Mouse (Mus musculus) erythroblast, embryonic 14.5 days (primary cell): ENCODE data around the gene Ripk3. TPM values are rescaled to one million over a fixed set of nuclear protein-coding genes. Genes with fewer than 3 reads are reported as not detected.

Experiments
- H3K27me3 ChIP-seq: 2 replicates; pipeline ENCODE4 v1.6.1; 2012; ENCODE audit warnings: inconsistent platforms; ENCODE audit not compliant: control insufficient read depth
- H3K36me3 ChIP-seq: 2 replicates; pipeline ENCODE4 v1.6.1; 2012; ENCODE audit warnings: mild to moderate bottlenecking, inconsistent platforms; ENCODE audit not compliant: control insufficient read depth
- H3K4me1 ChIP-seq: 2 replicates; pipeline ENCODE4 v1.6.1; 2012; ENCODE audit warnings: inconsistent platforms; ENCODE audit not compliant: control insufficient read depth
- H3K4me3 ChIP-seq: replicated peaks from 2 replicates; pipeline ENCODE3; 2012; ENCODE audit warnings: moderate library complexity, mild to moderate bottlenecking, inconsistent platforms
- H3K9me3 ChIP-seq: 2 replicates; pipeline ENCODE4 v1.6.1; 2012; ENCODE audit warnings: low read length, inconsistent platforms, mixed read lengths; ENCODE audit not compliant: control insufficient read depth
- GATA1 ChIP-seq: IDR thresholded peaks from 2 replicates; pipeline ENCODE4 v1.6.1; 2012; ENCODE audit warnings: low read length, inconsistent platforms, mixed read lengths
- TAL1 ChIP-seq: IDR thresholded peaks from 3 replicates; pipeline ENCODE4 v1.6.1; 2012; ENCODE audit warnings: low read length, inconsistent platforms, mixed read lengths
- polyA plus RNA-seq: library from polyadenylated mRNA; stranded (reverse); fragments of >175 nt; gene quantifications from 2 replicates; pipeline ENCODE4 v1.2.3, GENCODE M21; 2012

Ripk3 gene
- polyA plus RNA-seq, 1 experiment: 0.47 TPM

DNA sequence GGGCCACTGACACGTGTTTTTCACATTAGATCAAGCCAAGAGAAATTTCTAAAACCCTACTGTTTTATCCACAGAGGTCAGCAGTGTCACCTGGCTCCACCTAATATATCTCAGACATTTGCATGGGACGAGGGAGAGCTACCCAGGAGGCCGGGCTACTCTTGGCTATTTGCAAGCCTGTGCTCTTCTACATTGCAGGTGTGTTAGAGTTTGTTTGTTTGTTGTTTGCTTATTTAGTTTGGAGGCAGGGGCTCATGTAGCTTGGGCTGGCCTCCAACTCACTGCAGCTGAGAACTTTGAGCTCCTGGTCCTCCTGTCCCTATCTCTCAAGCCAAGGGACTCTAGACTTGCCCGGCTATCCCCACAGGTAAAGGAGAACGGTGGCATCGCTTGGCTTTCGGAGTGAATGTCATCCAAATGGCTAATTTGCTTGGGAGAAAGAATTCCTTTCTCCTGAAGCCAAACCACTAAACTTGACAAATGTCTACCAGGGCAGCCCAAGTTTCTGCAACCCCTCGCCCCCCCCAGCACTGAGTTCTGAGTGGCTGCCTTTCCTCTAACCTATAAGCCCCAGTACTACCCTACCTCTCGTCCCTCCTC is 6.2 kb downstream of the Ripk3 start:
- H3K4me1 ChIP-seq: peaks cover 13% of the 10 kb centered on the region
- TF ChIP-seq GATA1: no peak
- no peak for TF ChIP-seq TAL1
- no peak overlapping the region for H3K4me3 ChIP-seq
- H3K9me3 ChIP-seq: no peaks in the 10 kb centered on the region
- no peaks in the 10 kb centered on the region for H3K36me3 ChIP-seq
- peaks cover 34% of the 10 kb centered on the region for H3K27me3 ChIP-seq

DNA sequence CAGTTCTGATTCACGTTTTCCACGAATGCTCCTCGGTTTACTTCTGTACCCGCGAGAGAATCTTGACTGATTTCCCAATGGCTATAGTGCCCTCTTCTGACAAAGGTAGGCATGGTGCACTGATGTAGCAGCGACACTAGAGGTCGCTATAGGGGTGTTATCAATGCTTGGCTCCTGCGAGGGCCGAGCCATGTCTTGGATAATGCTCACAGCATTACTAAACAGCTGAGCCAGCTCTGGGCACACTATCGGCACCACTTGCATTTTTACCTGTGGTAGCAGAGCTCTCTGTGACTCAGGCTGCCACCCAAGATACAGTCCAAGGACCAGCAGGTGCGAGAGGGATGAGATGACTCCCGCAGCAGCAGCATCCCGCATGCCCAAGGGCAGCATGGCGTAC is 7.4 kb downstream of the Ripk3 start:
- no peaks in the 10 kb centered on the region for H3K9me3 ChIP-seq
- no peak for TF ChIP-seq TAL1
- no peak for TF ChIP-seq GATA1
- H3K27me3 ChIP-seq: peaks cover 33% of the 10 kb centered on the region
- no peaks in the 10 kb centered on the region for H3K36me3 ChIP-seq
- no peak overlapping the region for H3K4me3 ChIP-seq
- H3K4me1 ChIP-seq: peaks cover 20% of the 10 kb centered on the region

DNA sequence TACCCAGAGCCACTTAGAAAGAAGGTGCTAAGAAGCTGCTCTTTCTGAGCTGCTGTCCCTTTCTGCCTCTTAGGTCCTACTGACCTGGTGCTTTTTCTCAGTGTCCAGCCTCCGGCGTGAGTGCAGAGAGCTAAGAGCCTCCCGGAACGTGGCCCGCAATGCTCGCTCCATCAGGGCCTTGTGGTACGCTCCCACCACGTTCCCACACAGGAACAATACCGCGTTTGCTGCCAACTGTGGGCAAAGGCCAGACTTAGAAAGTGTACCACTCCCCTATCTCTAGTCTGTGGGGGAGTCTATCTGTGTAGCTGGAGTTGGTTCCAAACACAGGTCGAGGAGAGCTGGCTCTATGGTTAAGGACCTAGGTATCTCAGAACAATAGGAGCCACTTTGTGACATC is 7.9 kb downstream of the Ripk3 start:
- TF ChIP-seq GATA1: no peak
- TF ChIP-seq TAL1: no peak
- no peaks in the 10 kb centered on the region for H3K36me3 ChIP-seq
- peaks cover 33% of the 10 kb centered on the region for H3K27me3 ChIP-seq
- H3K4me3 ChIP-seq: no peak overlapping the region
- H3K9me3 ChIP-seq: no peaks in the 10 kb centered on the region
- H3K4me1 ChIP-seq: peaks cover 20% of the 10 kb centered on the region

DNA sequence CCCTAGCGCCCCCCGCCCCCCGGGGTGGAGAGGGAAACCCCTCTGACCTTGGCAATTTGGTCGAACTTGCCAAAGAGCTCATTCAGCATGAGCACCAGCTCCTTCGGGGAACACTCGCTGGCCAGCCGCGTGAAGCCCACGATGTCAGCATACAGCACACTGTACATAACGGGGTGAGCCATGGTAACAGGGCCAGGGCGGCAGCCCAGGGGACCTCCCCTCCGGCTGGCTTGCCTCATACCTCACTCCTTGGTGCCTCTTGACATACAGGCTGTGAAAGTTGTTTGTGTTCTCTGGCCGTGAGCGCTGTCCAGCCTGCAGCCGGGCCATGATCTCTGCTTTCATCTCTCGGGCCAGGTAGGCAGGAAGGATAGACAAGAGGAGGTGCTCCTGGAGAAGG is 9.0 kb downstream of the Ripk3 start:
- H3K4me1 ChIP-seq: peaks cover 20% of the 10 kb centered on the region
- TF ChIP-seq GATA1: no peak
- TF ChIP-seq TAL1: no peak
- H3K4me3 ChIP-seq: no peak overlapping the region
- no peaks in the 10 kb centered on the region for H3K9me3 ChIP-seq
- no peaks in the 10 kb centered on the region for H3K36me3 ChIP-seq
- peaks cover 38% of the 10 kb centered on the region for H3K27me3 ChIP-seq

DNA sequence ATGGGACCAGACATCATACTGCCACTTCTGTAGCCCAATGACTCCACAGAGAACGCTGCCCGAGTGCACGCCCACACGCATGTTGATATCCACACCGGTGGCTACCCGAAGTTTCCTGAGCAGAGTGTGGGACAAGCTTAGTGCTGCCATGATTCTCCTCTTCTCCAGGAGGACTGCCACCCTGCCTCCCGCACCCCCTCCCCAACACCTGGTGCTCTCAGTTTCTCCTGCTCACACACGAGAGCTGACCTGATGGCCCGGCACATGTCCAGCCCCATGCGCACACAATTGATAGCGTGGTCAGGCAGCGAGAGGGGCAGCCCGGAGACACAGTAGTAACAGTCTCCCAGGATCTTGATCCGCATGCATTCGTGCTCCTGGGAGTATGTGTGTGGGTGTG is 10.0 kb downstream of the Ripk3 start:
- Histone ChIP-seq H3K4me1 (peaks cover 20% of the 10 kb centered on the region), H3K9me3 (no peaks in the 10 kb centered on the region), H3K27me3 (peaks cover 34% of the 10 kb centered on the region), H3K36me3 (no peaks in the 10 kb centered on the region), H3K4me3 (no peak overlapping the region)
- TF ChIP-seq TAL1: no peak
- TF ChIP-seq GATA1: no peak

DNA sequence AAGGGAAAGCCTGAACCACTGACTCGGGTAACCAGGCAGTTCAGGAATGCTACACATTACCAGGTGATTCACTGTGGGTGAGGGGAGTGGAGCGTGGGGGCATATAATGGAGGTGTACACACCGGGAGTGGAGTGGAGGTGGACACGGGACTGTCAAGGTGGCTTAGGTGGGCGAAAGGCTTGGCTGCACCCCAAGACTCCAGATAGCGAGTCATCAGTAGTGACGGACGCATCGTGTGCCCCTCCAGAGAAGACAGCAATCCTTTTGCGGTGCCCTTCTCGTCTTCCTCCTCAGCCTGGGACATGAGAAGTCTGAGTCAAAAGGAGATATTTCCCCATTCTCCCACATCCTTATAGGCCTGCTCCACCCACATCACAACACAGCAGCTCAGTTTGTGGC is 10.9 kb downstream of the Ripk3 start:
- Histone ChIP-seq H3K36me3 (no peaks in the 10 kb centered on the region), H3K9me3 (no peaks in the 10 kb centered on the region), H3K4me1 (peaks cover 20% of the 10 kb centered on the region), H3K27me3 (peaks cover 30% of the 10 kb centered on the region), H3K4me3 (no peak overlapping the region)
- TF ChIP-seq TAL1 (no peak), GATA1 (no peak)

DNA sequence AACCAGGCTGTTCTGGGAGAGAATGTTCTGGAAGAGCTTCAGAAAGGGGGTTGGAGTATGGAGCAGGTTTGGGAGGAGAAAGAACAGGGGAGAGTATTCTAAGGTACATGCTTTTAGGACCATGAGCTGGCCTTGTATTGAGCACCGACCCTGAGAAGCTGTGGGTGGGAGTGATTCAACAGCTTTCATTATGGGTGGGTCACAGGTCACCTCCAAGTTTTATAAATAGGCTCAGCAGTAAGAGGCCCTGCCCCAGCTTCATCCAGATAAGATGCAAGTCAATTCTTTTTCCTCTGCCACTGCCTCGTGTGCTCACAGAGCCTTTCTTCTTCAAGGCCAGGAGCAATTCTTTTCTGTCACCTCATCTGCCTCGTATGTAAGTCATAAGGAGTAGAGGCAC is 11.5 kb downstream of the Ripk3 start:
- Histone ChIP-seq H3K9me3 (no peaks in the 10 kb centered on the region), H3K36me3 (no peaks in the 10 kb centered on the region), H3K27me3 (peaks cover 30% of the 10 kb centered on the region), H3K4me3 (no peak overlapping the region), H3K4me1 (peaks cover 20% of the 10 kb centered on the region)
- TF ChIP-seq GATA1 (no peak), TAL1 (no peak)

DNA sequence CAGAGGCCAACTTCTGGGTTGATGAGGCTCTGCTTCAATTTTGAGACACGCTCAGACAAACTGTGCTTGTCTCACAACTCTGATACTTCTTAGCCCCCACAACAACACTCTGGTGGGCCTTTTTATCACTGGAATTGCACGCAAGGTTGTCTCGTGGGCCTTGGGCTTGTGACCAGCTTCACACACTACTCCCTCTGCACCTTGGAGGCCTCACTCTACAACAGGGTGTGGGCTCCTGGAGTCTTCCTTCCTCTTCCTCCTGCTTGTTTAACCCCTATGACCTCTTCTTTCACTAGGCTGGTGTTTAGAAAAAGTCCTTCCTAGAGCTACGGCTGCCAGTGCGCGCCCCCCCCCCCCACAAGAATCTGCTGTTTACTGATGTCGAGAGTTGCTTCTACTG is 12.0 kb downstream of the Ripk3 start:
- TF ChIP-seq GATA1: no peak
- no peak for TF ChIP-seq TAL1
- peaks cover 31% of the 10 kb centered on the region for H3K27me3 ChIP-seq
- H3K9me3 ChIP-seq: no peaks in the 10 kb centered on the region
- H3K4me1 ChIP-seq: peaks cover 20% of the 10 kb centered on the region
- H3K36me3 ChIP-seq: no peaks in the 10 kb centered on the region
- H3K4me3 ChIP-seq: no peak overlapping the region

DNA sequence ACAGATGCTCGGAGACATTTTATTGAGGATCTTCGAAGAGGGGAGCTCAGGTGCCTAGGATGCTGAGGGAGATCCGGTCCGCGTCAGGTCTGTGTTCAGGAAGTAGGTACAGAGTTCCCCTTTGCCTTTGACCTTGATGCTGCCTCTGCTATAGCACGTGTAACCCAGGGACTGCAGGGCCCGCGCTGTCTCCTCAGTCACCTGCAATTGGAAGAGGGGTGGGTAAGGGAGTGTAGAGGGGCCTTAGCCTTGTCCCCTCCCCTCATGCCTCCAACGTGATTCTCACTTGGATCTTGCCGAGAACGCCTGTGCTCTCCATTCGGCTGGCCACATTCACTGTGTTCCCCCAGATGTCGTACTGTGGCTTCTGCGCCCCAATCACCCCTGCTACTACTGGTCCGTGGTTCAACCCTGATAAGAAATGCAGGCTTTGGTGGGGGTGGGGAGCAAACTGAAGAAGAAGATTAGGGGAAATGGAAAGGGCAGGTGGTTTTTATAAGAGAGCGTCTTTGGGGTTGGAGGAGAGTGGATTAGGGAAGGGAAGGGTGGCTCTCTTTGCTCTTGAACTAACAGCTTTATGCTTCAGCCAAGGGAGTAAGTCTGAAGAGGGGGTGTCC is 19.5 kb downstream of the Ripk3 start:
- peaks cover 56% of the 10 kb centered on the region for H3K27me3 ChIP-seq
- peaks cover 50% of the 10 kb centered on the region for H3K4me1 ChIP-seq
- TF ChIP-seq GATA1 (no peak), TAL1 (no peak)
- no peaks in the 10 kb centered on the region for H3K9me3 ChIP-seq
- no peaks in the 10 kb centered on the region for H3K36me3 ChIP-seq
- no peak overlapping the region for H3K4me3 ChIP-seq

DNA sequence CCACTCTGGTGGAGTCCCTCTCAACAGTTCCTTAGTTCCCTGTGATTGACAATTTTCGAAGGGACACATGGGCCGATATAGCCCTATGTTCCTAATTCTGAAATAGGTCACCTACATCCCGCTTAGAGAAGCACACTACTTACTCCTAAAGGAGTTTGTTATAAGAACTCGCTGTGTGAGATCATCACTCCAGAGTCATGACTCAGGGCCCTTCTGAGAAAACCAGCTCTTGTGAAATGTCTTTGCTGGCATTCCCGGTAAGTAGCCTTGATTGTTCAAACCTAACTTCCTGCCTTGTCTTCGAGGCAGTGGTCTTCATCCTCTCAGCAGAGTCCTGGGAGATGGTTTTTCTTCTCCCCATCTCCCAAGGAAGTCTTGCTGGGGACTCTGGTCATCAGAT is 20.1 kb downstream of the Ripk3 start:
- Histone ChIP-seq H3K27me3 (peaks cover 60% of the 10 kb centered on the region), H3K36me3 (no peaks in the 10 kb centered on the region), H3K4me3 (no peak overlapping the region), H3K4me1 (peaks cover 50% of the 10 kb centered on the region), H3K9me3 (no peaks in the 10 kb centered on the region)
- TF ChIP-seq TAL1 (no peak), GATA1 (no peak)
